Mouse (Mus musculus): Measurements from ENCODE around the gene Pigp. TPM values are rescaled to one million over a fixed set of nuclear protein-coding genes. Genes with fewer than 3 reads are reported as not detected.
A peak's percentile ranks its signal among the peaks of the same experiment; 100 is the strongest.

Gene Pigp
- polyA plus RNA-seq, 1 experiment from 2014 or later, result 141 TPM

DNA sequence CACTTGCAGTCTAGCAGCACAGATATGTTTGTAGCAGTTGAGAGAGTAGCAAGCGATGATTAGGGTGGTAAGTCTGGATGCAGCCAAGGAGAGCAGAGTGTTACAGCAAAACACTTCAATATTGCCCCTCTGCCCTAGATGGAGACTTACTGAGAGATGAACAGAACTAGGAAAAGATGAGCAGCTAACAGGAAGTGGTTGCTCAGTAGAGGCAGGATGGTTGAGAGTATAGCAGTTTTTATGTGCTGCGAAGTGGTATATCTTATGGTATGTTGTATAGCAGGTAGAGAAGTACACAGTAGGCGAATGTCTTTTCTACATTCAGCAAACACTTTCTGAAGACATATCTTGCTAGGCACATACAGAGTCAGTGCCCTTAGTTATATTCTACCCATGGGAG is 11.6 kb upstream of the Pigp start:
- Histone ChIP-seq H3K27me3 (no peaks in the 10 kb centered on the region), H3K4me2 (no peak overlapping the region), H3K9me3 (no peaks in the 10 kb centered on the region), H3K4me1 (replicated peaks) (peaks cover 16% of the 10 kb centered on the region), H3K9ac (no peak overlapping the region), H3K36me3 (peaks cover 4% of the 10 kb centered on the region; the same call in 1 of the 2 replicates), H3K4me3 (no peak overlapping the region), H3K27ac (no peak overlapping the region)
- no peak for ATAC-seq (ENCODE audit: low FRiP score)
- over 99% methylated on average over 3 of the region's 3 CpGs for WGBS

DNA sequence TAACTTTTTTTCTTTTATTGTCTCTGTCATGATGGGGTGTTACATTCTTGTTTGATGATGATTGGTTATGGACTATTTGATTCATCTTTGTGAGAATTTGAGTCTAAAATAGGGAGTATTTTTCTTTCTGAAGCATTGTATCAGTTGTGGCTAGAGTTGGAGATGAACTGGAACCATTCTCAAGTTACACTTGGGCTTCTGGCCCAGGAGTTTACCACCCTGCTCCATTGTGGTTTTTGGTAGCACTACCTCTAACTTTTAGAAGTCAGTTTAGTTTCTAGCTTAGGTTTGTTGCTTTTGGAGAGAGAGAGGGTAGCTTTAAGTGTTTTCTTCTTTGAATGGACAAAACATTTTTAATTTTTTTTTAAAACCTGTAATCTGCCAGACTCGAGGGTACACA is 7.7 kb upstream of the Pigp start:
- ATAC-seq (ENCODE audit: low FRiP score), result no peak
- H3K9me3 ChIP-seq, result no peaks in the 10 kb centered on the region
- WGBS, result 94% methylated on average over 1 of the region's 1 CpGs
- H3K9ac ChIP-seq, result no peak overlapping the region
- no peaks in the 10 kb centered on the region for H3K36me3 ChIP-seq
- H3K27ac ChIP-seq, result no peak overlapping the region
- H3K27me3 ChIP-seq, result no peaks in the 10 kb centered on the region
- H3K4me2 ChIP-seq, result no peak overlapping the region
- H3K4me3 ChIP-seq, result no peak overlapping the region
- H3K4me1 ChIP-seq (replicated peaks), result peaks cover 25% of the 10 kb centered on the region

DNA sequence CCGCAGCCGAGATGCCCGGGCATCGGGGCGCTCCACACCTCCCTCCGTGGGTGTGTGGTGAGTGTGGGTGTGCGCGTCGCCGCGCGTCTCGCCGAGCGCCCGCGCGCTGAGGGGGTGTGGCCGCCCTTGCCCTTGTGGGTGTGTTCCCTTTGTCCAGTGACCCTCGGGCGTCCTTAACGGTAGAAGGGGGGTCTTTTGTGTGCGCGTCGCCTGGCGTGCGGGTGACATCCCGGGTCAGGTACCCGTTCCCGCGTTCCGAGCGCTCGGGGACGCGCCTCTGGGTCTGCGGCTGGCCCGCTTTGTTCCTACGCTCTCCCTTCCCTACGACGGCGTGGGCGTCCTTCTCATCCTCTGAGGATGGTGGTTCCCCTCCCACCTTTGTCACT is 734 bp downstream of the Pigp start:
- peak overlapping the region; percentile 89 for H3K4me3 ChIP-seq
- WGBS, result under 1% methylated on average over 42 of the region's 43 CpGs
- H3K27ac ChIP-seq, result peak overlapping the region; percentile 100
- H3K4me1 ChIP-seq (replicated peaks), result peaks cover 44% of the 10 kb centered on the region
- peak overlapping the region; percentile 99 for H3K9ac ChIP-seq
- H3K9me3 ChIP-seq, result no peaks in the 10 kb centered on the region
- H3K36me3 ChIP-seq, result peaks cover 4% of the 10 kb centered on the region; the same call in 1 of the 2 replicates
- peak; percentile 78 for ATAC-seq (ENCODE audit: low FRiP score)
- H3K27me3 ChIP-seq, result no peaks in the 10 kb centered on the region
- peak overlapping the region; percentile 69 for H3K4me2 ChIP-seq

DNA sequence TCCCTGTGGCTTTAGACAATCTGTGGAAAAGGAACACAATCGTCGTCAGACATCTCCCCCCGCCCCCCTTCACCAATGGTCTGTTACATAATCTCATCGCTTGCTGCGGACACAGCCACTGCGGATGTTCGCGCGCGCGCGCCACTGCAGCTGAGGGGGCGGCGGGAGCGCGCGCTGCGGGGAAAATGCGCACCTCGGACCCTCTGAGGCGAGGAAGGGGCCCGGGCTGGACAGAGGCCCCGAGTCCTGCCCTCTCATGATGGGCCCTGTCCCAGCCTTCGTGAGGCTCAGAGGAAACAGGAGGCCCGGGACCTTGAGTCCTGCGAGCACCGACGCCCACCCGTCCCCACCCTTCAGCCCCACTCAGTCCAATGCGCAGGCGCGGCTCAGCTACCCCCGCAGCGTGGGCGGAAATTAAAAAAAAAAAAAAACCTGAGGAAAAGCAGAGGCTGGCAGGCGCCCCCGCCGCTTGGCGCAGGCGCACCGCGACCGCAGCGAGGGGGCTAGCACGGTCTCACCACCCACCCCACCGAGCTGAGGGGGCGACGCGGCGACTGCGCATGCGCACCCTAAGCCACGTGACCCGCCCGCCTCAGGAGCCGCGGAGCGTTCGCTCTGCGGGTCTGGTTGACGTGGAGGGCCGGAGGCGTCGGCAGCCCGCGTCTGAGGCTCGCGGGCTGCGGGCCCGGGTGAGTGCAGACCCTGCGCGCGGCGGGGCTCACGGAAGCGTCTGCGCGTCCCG is 1.3 kb downstream of the Pigp start, which contains the start of gene Ttc3:
TSS of gene Ttc3 (plus strand) at position 446 of the 742 bp plus-strand sequence.
- peaks cover 40% of the 10 kb centered on the region for H3K4me1 ChIP-seq (replicated peaks)
- peak within 1 kb of the TSS; percentile 100 for H3K27ac ChIP-seq
- H3K4me2 ChIP-seq, result peak within 1 kb of the TSS; percentile 74
- no peaks in the 10 kb centered on the region for H3K9me3 ChIP-seq
- peak within 1 kb of the TSS; percentile 99 for H3K9ac ChIP-seq
- under 1% methylated on average over 77 of the region's 79 CpGs for WGBS
- H3K36me3 ChIP-seq, result peaks cover 4% of the 10 kb centered on the region; the same call in 1 of the 2 replicates
- H3K27me3 ChIP-seq, result no peaks in the 10 kb centered on the region
- H3K4me3 ChIP-seq, result peak within 1 kb of the TSS; percentile 89
- ATAC-seq (ENCODE audit: low FRiP score), result peak; percentile 82

DNA sequence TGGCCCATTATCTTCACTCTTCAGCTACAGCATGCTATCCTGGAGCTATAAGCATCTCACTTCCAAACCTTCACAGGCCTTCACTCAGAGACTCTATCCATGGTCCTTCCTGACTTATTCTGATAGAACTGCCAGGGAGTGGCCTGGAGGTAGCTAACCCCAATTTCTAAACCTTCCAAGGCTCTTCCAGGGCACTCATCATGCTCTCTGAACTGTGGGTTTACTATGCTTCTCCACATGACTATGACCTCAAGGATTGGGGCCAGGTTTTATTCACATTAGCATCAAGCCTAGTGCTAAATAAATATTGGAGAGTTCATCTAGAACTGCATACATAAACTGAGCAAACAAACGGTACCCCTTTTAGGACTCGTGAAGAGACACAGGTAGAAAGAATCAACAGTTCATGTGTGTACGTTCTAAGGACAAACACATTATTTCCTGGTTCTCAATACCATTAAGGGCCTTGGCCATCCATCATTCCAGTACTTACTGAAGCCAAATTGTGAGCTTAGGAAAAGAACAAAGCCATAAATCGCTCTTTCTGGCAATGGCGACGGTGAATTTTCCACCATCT is 2.0 kb downstream of the Pigp start:
- peak overlapping the region; percentile 74 for H3K4me2 ChIP-seq
- H3K9me3 ChIP-seq, result no peaks in the 10 kb centered on the region
- H3K36me3 ChIP-seq, result peaks cover 8% of the 10 kb centered on the region
- 6% methylated on average over 6 of the region's 6 CpGs for WGBS
- H3K4me1 ChIP-seq (replicated peaks), result peaks cover 36% of the 10 kb centered on the region
- no peaks in the 10 kb centered on the region for H3K27me3 ChIP-seq
- peak overlapping the region; percentile 89 for H3K4me3 ChIP-seq
- H3K9ac ChIP-seq, result peak overlapping the region; percentile 99
- peak overlapping the region; percentile 100 for H3K27ac ChIP-seq
- ATAC-seq (ENCODE audit: low FRiP score), result 0 out of 2 replicates have a peak, but pooled peaks have one; percentile 1

DNA sequence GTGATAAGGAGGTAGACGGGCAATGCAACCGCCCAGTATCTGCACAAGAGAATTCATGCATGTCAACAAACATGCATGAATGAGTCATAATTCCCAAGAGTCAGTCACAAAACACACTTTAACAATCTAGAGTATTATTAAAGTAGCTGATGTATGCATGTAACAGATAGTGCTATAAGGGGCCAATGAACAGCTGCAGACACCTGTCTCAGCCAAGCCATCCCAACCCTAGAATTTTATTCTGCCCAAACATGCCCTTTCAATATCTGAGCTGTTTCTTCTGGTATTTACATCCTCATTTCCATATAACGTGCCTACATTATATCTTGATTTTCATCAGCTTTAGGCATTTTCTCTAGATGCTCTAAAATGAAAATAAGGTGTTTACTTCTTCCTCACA is 6.2 kb downstream of the Pigp start:
- Histone ChIP-seq H3K36me3 (peaks cover 15% of the 10 kb centered on the region), H3K27ac (no peak overlapping the region), H3K4me1 (replicated peaks) (peaks cover 27% of the 10 kb centered on the region), H3K9ac (no peak overlapping the region), H3K27me3 (no peaks in the 10 kb centered on the region), H3K4me2 (no peak overlapping the region), H3K4me3 (no peak overlapping the region), H3K9me3 (no peaks in the 10 kb centered on the region)
- no peak for ATAC-seq (ENCODE audit: low FRiP score)
- WGBS, result 94% methylated on average over 3 of the region's 3 CpGs

DNA sequence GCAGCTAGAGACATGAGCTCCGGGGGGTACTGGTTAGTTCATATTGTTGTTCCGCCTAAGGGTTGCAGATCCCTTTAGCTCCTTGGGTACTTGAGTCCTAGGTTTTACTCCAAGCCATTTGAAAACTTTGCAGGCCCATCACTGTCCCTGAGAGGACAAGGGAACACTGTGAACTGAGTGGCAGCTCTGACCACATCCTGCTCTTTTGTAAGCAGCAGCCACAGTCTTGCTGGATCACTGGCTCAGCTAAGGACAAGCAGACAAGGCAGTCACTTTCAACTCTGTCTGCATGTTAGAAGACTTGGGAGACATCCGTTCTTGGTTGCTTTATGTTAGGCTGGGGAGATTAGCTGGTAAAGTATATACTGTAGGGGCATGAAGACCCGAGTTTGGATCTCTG is 7.8 kb downstream of the Pigp start:
- Histone ChIP-seq H3K9ac (no peak overlapping the region), H3K4me1 (replicated peaks) (peaks cover 18% of the 10 kb centered on the region), H3K9me3 (no peaks in the 10 kb centered on the region), H3K27ac (no peak overlapping the region), H3K36me3 (peaks cover 15% of the 10 kb centered on the region), H3K4me3 (no peak overlapping the region), H3K27me3 (no peaks in the 10 kb centered on the region), H3K4me2 (no peak overlapping the region)
- 88% methylated on average over 4 of the region's 4 CpGs for WGBS
- no peak for ATAC-seq (ENCODE audit: low FRiP score)

DNA sequence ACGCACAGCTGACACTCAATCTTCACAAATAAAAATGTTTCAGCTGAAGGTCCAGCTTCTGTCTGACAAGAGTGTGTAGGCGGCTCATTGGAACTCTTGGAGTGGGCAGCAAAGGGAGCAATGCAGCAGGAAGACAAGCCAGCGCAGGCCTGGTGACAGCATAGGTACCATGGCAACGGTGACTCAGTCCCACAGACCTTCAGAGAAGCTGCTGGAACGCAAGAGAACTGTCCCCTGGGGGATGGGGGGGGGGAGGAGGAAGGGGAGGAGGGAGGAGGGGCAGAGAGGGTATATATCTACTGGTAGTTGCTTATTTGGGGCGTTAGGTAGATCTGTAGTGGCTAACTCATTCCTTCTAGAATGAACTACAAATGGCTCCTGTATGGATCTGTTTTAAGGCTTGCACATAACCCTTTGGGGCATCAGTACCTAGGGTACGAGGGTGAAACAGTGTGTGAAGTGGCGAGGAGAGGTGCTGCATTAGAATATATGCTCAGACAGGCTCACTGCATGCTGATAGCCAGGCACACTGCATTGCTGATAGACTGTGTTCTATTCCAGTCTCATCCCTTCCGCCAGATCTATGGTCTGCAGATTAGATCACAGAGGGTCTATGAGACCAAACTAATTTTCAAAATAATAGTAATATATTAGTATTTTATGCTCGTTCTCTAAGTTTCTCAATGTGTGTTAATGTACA is 9.3 kb downstream of the Pigp start:
- H3K4me2 ChIP-seq, result no peak overlapping the region
- H3K27ac ChIP-seq, result peak overlapping the region; percentile 44; the same call in 1 of the 2 replicates
- no peak overlapping the region for H3K4me3 ChIP-seq
- peak; percentile 85 for ATAC-seq (ENCODE audit: low FRiP score)
- peaks cover 15% of the 10 kb centered on the region for H3K36me3 ChIP-seq
- no peaks in the 10 kb centered on the region for H3K9me3 ChIP-seq
- H3K9ac ChIP-seq, result no peak overlapping the region
- WGBS, result 47% methylated on average over 10 of the region's 10 CpGs
- no peaks in the 10 kb centered on the region for H3K27me3 ChIP-seq
- peaks cover 8% of the 10 kb centered on the region for H3K4me1 ChIP-seq (replicated peaks)

DNA sequence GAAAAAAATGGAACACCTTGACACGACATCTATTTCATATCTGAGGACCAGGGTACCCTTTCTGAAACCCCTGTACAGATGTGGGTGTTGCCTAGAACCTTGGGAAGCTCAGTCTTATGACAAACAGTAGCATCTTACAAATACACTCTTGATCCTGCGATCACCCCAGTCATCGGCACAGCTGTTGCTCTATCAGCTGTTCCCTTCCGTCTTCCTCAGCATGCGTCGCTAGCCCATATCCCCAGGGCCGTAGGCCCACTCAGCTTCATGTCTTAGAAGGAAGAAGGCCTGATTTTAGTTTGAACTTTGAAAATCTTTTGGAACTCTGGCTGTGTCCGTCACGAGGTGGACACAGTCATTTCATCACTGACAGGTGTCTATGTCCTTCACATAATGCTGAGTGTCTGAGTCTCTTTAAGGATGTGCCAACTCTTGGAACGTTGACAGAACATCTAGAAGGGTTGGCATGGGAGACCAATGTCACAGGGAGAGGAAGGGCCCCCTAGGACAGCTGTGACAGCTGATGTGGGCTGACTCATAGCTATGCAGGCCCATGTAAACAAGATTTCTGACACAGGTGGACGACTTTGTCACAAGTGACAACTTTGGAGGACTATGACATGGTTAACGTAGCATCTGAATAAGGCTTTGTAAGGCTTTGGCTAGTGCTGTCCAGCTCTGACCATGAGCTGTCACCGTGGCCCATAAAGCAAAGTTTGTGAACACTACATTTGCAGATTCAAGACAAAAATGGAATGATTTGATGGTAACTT is 10.9 kb downstream of the Pigp start:
- Histone ChIP-seq H3K4me3 (no peak overlapping the region), H3K4me1 (replicated peaks) (peaks cover 8% of the 10 kb centered on the region), H3K36me3 (peaks cover 10% of the 10 kb centered on the region), H3K9me3 (no peaks in the 10 kb centered on the region), H3K9ac (no peak overlapping the region), H3K27ac (no peak overlapping the region), H3K4me2 (no peak overlapping the region), H3K27me3 (no peaks in the 10 kb centered on the region)
- no peak for ATAC-seq (ENCODE audit: low FRiP score)
- 87% methylated on average over 13 of the region's 13 CpGs for WGBS

DNA sequence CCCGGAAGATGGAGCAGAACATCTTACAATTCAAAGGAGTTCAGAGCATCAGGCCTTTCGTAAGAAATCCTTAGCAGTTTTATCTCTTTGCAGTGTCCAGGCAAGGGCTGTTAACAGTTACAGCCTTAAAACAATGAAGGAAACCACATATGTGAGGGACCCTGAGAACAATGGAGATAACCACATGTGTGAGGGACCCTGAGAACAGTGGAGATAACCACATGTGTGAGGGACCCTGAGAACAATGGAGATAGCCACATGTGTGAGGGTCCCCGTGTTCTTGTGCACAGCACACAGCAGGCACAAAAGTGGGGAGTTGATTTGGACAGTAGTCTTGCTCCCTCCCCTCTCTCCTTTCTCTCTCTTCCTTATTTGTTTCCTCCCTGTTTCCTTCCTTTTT is 13.6 kb downstream of the Pigp start:
- H3K4me2 ChIP-seq, result no peak overlapping the region
- H3K27ac ChIP-seq, result no peak overlapping the region
- 79% methylated on average over 3 of the region's 3 CpGs for WGBS
- no peak for ATAC-seq (ENCODE audit: low FRiP score)
- no peak overlapping the region for H3K9ac ChIP-seq
- H3K4me3 ChIP-seq, result no peak overlapping the region
- no peaks in the 10 kb centered on the region for H3K36me3 ChIP-seq
- peaks cover 8% of the 10 kb centered on the region for H3K4me1 ChIP-seq (replicated peaks)
- H3K9me3 ChIP-seq, result no peaks in the 10 kb centered on the region
- H3K27me3 ChIP-seq, result no peaks in the 10 kb centered on the region

DNA sequence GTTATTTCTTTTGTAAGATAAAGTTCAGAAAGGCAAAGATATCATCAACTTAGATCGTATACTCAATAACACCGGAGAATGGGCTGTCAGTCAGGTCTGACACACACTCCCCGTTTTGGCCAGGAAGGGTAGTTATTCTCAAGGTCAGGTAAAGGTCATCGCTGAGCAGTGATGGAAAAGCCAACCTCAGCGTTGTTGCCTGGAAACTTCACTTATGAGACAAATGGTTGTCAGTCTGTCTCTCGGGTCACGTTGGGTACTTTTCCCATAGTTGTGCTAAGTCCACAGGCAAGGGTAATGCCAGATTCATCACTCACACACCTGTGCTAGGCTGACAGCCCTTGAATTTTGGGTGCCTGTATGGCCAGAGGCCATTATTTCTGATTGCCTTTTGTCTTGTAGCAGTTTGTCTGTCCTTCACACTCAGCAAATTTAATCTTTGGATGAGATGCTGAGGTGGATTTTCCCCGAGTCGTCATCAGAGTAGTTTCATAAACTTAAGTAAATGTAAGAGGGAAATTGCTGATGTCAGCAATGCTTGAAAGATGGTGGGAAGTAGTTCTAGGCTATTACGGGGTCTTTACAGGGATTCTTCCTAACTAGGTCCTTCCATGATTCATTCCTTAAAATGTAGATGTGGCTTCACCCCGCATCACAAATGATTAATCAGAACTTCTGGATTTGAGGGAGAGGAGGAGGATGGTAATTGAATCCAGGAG is 14.7 kb downstream of the Pigp start:
- no peaks in the 10 kb centered on the region for H3K36me3 ChIP-seq
- 82% methylated on average over 11 of the region's 11 CpGs for WGBS
- ATAC-seq (ENCODE audit: low FRiP score), result no peak
- no peak overlapping the region for H3K27ac ChIP-seq
- H3K27me3 ChIP-seq, result no peaks in the 10 kb centered on the region
- H3K9me3 ChIP-seq, result no peaks in the 10 kb centered on the region
- H3K4me2 ChIP-seq, result no peak overlapping the region
- H3K9ac ChIP-seq, result no peak overlapping the region
- no peak overlapping the region for H3K4me3 ChIP-seq
- peaks cover 2% of the 10 kb centered on the region for H3K4me1 ChIP-seq (replicated peaks)
